Mouse (Mus musculus) small intestine, adult 2 months (tissue): Measurements from ENCODE around the gene Gucy2d. TPM values are rescaled to one million over a fixed set of nuclear protein-coding genes. Genes with fewer than 3 reads are reported as not detected.

Experiments
- H3K27ac ChIP-seq: fragments of 200-500 bp; 2 replicates; pipeline ENCODE4 v1.5.1; 2012; ENCODE audit warnings: low read depth, low read length, control low read depth, inconsistent platforms; ENCODE audit not compliant: insufficient read depth
- H3K27me3 ChIP-seq: fragments of 200-500 bp; 2 replicates; pipeline ENCODE4 v1.6.1; 2012; ENCODE audit warnings: mild to moderate bottlenecking, moderate library complexity, low read length, inconsistent platforms; ENCODE audit not compliant: control insufficient read depth, insufficient read depth
- H3K36me3 ChIP-seq: fragments of 200-500 bp; 2 replicates; pipeline ENCODE4 v1.6.1; 2012; ENCODE audit warnings: mild to moderate bottlenecking, low read length, control low read depth, inconsistent platforms; ENCODE audit not compliant: control insufficient read depth, insufficient read depth
- H3K4me1 ChIP-seq: fragments of 200-500 bp; 2 replicates; pipeline ENCODE4 v1.6.1; 2012; ENCODE audit warnings: low read length, inconsistent platforms, mixed read lengths; ENCODE audit not compliant: control insufficient read depth, insufficient read depth, insufficient read length
- H3K4me3 ChIP-seq: fragments of 200-500 bp; 2 replicates; pipeline ENCODE4 v1.5.1; 2012; ENCODE audit warnings: low read depth, mild to moderate bottlenecking, control low read depth, inconsistent platforms, low read length, moderate library complexity
- CTCF ChIP-seq: fragments of 200-500 bp; IDR thresholded peaks from 2 replicates; pipeline ENCODE4 v1.5.1; 2012; ENCODE audit warnings: low read depth, mild to moderate bottlenecking, control low read depth, inconsistent platforms, low read length, moderate library complexity, mixed read lengths; ENCODE audit not compliant: insufficient replicate concordance, insufficient read length; ENCODE audit errors: extremely low read depth
- POLR2A ChIP-seq: fragments of 200-500 bp; IDR thresholded peaks from 2 replicates; pipeline ENCODE4 v1.6.1; 2012; ENCODE audit warnings: low read depth, mild to moderate bottlenecking, control low read depth, inconsistent platforms, low read length, moderate library complexity
- WGBS: fragments of 180-500 bp; shearing (Covaris S2); methylation state at CpG from one replicate; pipeline ENCODE4 v1.1.7; 2018; 5-methylcytosine and 5-hydroxymethylcytosine counted together
- polyA plus RNA-seq: library from polyadenylated mRNA; depleted of rRNA; stranded (reverse); fragments of >200 nt; gene quantifications from 2 replicates; pipeline ENCODE4 v1.2.3, GENCODE M21; 2012

Gene Gucy2d
- polyA plus RNA-seq, 1 experiment = not detected

- WGBS = under 1% methylated on average over 50 of the region's 50 CpGs
These were observed 49.4 kb downstream of the Gucy2d start for GRCm38 (mm10) chr7:98489623-98490084.

DNA sequence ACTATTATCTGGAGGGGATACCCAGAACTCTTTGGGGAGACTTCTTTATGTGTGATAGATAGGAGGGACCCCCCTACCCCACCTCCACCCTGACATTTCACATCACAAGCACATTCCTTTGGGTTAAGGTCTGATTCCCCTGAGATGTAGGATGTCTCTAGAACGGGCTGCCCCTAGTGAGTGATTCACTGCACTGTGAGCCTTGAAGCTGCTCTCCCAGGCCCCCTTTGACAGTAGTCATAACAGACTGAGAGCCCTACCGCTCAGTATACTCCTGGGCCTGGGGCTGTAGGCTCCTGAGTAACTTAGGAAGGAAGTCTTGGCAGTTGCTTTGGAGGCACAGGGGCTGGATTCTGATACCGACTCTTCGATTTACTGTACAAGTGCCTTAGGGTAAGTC is 50.1 kb downstream of the Gucy2d start:
- H3K4me3 ChIP-seq = peak overlapping the region; percentile 72
- H3K4me1 ChIP-seq = peaks cover 10% of the 10 kb centered on the region
- H3K27me3 ChIP-seq = peaks cover 11% of the 10 kb centered on the region
- 58% methylated on average over 4 of the region's 4 CpGs for WGBS
- no peaks in the 10 kb centered on the region for H3K36me3 ChIP-seq
- H3K27ac ChIP-seq = peak overlapping the region; percentile 44
- TF ChIP-seq POLR2A (no peak), CTCF (no peak)

More at GRCm38 (mm10) chr7:98489623-98490084, 49.4 kb downstream of the Gucy2d start:
- peaks cover 11% of the 10 kb centered on the region for H3K27me3 ChIP-seq
- peak overlapping the region; percentile 72 for H3K4me3 ChIP-seq
- H3K27ac ChIP-seq = no peak overlapping the region; the same call in 1 of the 2 replicates
- no peaks in the 10 kb centered on the region for H3K36me3 ChIP-seq
- TF ChIP-seq CTCF (no peak), POLR2A (no peak)
- peaks cover 10% of the 10 kb centered on the region for H3K4me1 ChIP-seq

DNA sequence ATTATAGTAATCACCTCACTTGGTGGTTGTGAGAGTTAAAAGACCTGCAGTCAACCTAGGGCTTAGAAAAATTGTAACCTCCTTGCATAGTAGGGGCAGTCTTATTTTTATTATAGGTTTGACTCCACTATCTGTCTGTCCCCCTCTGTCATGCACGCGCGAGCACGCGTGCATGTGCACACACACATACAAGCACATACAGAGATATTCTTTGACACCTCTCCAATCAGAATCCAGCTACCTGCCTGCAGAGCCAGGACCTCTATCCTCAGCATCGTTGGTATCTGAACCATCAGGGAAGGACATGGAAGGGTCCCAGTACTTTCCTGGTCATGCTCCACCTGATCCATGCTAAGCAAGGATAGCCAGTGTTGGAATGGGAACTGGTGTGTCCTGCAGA is 50.7 kb downstream of the Gucy2d start:
- H3K36me3 ChIP-seq = no peaks in the 10 kb centered on the region
- peak overlapping the region; percentile 72 for H3K4me3 ChIP-seq
- H3K27me3 ChIP-seq = peaks cover 11% of the 10 kb centered on the region
- peak overlapping the region; percentile 39; the same call in 1 of the 2 replicates for H3K27ac ChIP-seq
- peaks cover 10% of the 10 kb centered on the region for H3K4me1 ChIP-seq
- 84% methylated on average over 6 of the region's 6 CpGs for WGBS
- TF ChIP-seq POLR2A (no peak), CTCF (no peak)

DNA sequence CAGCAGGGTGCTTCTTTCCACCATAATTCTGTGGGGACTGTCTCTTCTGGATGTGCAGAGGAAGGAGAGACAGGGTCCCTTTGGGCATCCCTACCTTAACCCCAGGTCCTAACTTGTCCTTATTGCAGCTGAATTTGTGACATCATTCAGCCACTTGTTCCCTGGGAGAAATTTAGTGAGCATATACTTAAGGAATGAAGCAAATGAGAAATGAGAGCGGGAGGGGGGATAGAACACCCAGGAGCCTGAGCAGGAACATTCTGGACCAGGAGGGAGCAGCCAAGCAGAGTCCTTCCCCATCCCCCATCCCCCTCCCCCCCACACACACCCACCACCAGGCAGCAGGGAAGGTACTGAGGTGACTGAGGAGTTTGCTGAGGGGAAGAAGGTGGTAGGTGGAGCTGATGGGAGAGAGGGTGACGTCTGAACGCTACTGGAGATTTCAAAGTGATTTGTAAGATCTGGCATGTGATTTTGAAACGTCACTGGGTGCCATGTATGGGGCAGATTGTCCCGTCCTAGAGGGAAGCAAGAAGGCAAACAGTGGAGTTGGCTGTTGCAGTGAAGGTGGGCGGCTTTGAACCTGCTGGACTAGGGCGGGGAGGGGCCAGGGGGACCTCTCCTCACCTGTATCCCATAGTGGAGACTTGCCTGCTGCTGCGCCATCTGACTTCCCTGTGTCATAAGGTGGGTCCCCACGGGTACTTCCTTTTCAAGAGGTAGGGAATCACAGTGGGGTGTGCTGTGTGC is 51.4 kb downstream of the Gucy2d start:
- TF ChIP-seq POLR2A (no peak), CTCF (no peak)
- 51% methylated on average over 9 of the region's 9 CpGs for WGBS
- Histone ChIP-seq H3K4me3 (peak overlapping the region; percentile 48), H3K36me3 (no peaks in the 10 kb centered on the region), H3K27me3 (peaks cover 11% of the 10 kb centered on the region), H3K4me1 (peaks cover 10% of the 10 kb centered on the region), H3K27ac (peak overlapping the region; percentile 47)

GRCm38 (mm10) chr7:98492331-98492730 is 52.1 kb downstream of the Gucy2d start:
- peaks cover 11% of the 10 kb centered on the region for H3K27me3 ChIP-seq
- TF ChIP-seq POLR2A (no peak), CTCF (no peak)
- H3K4me3 ChIP-seq = peak overlapping the region; percentile 48
- H3K36me3 ChIP-seq = no peaks in the 10 kb centered on the region
- peaks cover 10% of the 10 kb centered on the region for H3K4me1 ChIP-seq
- WGBS = 74% methylated on average over 5 of the region's 5 CpGs
- H3K27ac ChIP-seq = peak overlapping the region; percentile 47

DNA sequence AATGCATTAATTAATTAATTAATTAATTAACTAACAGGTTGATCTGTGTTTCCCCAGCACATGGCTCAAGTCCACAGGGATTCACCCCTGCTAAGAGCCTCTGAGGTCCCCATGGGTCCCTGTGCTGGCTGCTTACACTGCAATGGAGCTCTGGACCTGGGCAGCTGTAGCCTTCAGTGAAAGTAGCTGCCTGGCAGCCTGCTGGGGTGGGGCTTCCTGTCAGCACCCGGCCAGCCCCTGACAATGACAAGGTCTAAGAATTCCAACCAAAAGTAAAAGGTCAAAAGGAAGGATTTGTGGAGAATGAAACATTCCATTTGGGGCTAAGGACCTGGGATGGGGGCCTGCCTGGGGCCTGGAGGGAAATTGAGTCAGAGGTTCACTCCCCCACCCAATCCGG is 53.1 kb downstream of the Gucy2d start:
- peaks cover 10% of the 10 kb centered on the region for H3K4me1 ChIP-seq
- TF ChIP-seq POLR2A (0 out of 2 replicates have a peak, but pooled peaks have one; percentile 29), CTCF (no peak)
- H3K4me3 ChIP-seq = no peak overlapping the region
- no peaks in the 10 kb centered on the region for H3K36me3 ChIP-seq
- WGBS = 64% methylated on average over 2 of the region's 2 CpGs
- no peak overlapping the region for H3K27ac ChIP-seq
- H3K27me3 ChIP-seq = peaks cover 11% of the 10 kb centered on the region

DNA sequence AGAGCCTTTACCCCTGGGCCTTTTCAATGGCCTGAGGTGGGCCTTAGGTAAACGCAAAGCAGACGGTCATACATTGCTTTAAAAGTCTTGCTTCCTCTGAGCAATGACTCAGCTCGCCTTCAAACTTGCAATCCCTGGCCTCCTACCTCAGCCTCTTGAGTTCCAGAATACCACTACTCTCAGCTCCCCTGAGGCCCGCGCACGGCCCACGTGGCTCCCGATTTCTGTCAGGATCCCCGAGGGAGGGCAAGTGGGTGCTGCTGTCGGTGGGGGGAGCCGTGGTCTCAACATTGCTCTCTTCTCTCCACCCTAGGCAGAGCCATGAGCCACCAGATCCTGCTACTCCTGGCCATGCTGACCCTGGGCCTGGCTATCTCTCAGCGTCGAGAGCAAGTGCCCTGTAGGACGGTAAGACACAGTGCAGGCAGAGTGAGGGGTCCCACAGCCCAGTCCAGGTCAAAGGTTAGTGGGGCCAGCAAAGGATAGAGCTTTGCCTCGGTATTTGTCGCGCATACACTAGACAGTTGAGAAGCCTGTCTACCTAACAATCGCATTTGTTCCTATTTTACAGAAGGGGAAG is 53.8 kb downstream of the Gucy2d start:
- Histone ChIP-seq H3K4me3 (no peak overlapping the region), H3K36me3 (no peaks in the 10 kb centered on the region), H3K4me1 (peaks cover 10% of the 10 kb centered on the region), H3K27ac (no peak overlapping the region), H3K27me3 (peaks cover 11% of the 10 kb centered on the region)
- 63% methylated on average over 18 of the region's 18 CpGs for whole genome bisulfite sequencing
- TF ChIP-seq POLR2A (no peak), CTCF (no peak)
